Mouse (Mus musculus): Measurements from ENCODE around the gene Ankrd34a.

GRCm38 (mm10) chr3:96645018-96645649 lies 48.7 kb downstream of the Ankrd34a start, which contains the start of gene Itga10:
- TF ChIP-seq CTCF (conservative IDR thresholded peaks at IDR 0.05 in 1 of 2, IDR thresholded peaks at IDR 0.05 in 1 of 2; ENCODE audit: low read depth in 2 of 2, low read length in 2 of 2), result peak; percentile 24 to 73; a peak in 2 of 4 replicates
- TF ChIP-seq POLR2AphosphoS2 (IDR thresholded peaks at IDR 0.05; ENCODE audit: low read depth, low read length), result no peak
- no peak for TF ChIP-seq UBTF (IDR thresholded peaks at IDR 0.05; ENCODE audit: low read depth, low read length)
- no peak for TF ChIP-seq ELF1 (IDR thresholded peaks at IDR 0.05; ENCODE audit: low read depth, low read length)

Measured in CH12.LX (cell line).